Mouse (Mus musculus) embryo, embryonic 11.5 days (tissue): Measurements from ENCODE around the gene Tnfrsf11a.
"Not testable (repeated sequence)": the region's sequence is repeated elsewhere in the genome, so short reads cannot be mapped to it uniquely, and the experiment has no call there.

ENCODE experiments used
- DNase-seq: peaks from one replicate; pipeline ENCODE4 v3.0.0-alpha.2; 2012; ENCODE audit warnings: low read depth, low spot score

The Tnfrsf11a gene

DNA sequence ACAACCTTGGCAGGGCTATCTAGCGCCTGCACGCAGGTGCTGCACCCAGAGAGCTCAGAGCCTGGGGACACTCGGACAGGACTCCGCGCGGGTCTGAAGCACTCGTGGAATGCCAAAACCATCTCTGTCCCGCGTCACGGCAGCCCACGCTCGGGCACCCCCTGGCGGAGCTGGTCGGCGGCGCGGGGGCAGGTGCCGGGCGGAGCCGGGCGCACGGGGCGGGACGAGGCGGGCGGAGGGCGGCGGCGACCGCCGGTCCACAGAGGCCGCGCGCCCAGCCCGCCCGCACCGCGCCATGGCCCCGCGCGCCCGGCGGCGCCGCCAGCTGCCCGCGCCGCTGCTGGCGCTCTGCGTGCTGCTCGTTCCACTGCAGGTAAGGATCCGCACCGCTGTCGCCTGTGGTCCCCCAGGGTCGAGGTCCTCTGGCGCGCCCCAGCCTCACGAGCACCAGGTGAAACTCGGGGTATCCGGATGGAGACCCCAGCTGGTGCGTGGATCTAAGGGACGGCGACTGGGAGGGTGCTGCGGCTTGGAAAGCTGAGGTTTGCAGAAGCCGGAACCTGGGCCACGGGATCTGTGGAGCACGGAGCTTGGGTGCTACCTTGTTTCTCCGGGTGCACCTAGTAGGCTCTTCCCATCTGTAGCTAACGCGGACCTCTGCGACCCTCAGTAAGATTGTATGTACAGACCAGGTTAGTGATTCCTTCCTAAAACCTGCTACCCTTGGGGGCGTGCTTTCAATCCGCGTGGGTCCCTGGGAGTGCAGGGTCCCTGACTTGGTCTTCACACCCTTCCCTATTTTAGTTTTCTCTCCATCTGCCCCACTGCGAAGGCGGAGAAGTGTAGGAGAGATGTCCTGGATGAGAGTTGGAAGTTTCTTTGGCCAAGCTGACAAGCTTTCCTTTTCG is at the start of gene Tnfrsf11a:
Tnfrsf11a (plus strand) TSS at position 262 of the 908 bp plus-strand sequence.
- DNase-seq, result no peak

GRCm38 (mm10) chr1:105735318-105735717 is 45.2 kb upstream of the Tnfrsf11a start:
- no peak for DNase-seq

- DNase-seq, result no peak
Observed at GRCm38 (mm10) chr1:105738334-105738733, 42.2 kb upstream of the Tnfrsf11a start.

GRCm38 (mm10) chr1:105739493-105739892 is 41.0 kb upstream of the Tnfrsf11a start:
- DNase-seq, result no peak

DNA sequence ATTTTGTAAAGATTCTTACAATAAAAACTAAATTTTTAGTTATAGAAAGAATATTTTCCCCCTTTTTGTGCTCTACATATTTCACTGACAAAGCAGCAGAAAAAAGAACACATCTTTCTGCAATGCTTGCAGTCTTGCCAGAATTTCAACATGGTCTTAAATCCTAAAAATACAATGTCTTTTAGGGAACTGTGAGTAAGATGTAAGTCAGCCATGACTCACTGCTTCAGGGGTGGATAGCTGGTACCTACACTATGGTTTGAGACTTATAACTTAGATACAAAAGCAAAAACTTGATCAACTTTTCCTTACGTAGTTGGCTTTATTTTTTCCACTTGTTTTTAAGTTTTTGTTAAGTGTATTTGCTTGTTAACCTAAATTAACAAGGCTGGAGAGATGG is 38.0 kb upstream of the Tnfrsf11a start:
- no peak for DNase-seq

DNA sequence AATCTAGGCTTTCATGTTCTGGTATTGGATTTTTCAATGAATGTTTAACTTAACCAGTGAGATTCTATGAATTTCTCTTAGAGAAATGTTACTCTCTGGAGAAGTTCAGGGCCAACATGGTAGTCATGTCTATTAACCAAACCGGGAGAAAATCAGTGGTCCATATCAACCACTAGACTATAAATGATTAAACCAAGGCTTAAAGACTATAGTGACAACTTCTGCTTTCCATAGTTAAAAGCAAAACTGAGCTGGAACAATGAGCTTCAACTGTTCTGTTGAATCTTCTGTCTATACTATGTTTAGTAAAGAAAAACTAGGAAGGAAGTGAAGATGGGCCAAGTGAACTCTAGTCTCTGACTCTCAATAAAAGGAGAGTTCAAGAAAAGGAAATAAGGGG is 34.1 kb upstream of the Tnfrsf11a start:
- no peak for DNase-seq

GRCm38 (mm10) chr1:105746858-105747596 is 33.5 kb upstream of the Tnfrsf11a start:
- DNase-seq, result no peak

DNA sequence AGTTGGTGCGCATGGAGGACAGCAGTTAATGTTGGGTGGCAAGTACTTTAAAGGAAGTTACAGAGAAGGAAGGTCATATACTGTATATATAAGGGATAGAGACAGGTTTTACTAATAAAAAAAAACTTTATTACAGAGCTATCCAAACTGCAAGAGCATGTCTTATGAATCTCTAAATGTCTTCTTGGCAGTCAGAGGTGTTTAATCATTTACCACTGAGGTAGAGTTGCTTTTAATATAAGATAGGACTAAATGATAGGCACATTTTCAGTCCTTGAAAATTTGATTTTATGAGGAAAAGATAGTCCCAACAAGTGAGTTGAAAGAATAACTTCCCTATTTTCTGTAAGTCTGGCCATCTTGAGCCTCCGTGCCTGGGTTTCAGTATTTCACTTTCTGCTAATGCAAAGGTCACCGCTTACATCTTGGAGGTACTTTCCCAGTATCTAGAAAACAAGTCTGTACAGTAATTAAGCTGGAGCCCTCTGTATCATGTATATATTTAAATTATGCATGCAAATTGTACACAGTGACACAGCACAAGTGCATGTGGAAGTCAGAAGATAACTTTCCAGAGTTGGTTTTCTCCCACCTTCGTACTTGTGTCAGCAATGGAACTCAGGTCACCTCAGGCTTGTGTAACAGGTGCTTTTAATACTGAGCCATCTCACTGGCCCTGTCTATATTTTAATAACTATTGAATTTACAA is 32.3 kb upstream of the Tnfrsf11a start:
- no peak for DNase-seq

GRCm38 (mm10) chr1:105752196-105752595 is 28.3 kb upstream of the Tnfrsf11a start:
- DNase-seq, result no peak

DNA sequence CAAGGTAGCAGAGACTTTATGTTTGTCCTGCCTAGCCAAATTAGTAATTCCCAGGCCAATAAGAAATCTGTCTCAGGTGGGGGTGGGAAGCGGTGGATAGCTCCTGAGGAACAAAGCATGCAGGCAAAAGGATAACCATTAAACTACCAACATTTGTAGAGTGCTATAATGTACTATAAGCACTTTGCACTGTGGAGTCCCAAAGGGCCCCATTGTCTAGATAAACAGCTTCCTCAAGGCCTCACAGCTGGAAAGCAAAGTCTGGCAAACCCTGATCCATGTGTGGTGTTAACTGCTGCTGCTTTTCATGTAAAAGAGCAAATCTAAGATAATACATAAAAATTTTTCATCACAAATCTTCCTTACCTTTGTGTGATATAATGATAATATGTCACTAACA is 27.6 kb upstream of the Tnfrsf11a start:
- no peak for DNase-seq

- DNase-seq, result no peak
Observed at GRCm38 (mm10) chr1:105758798-105759197, 21.7 kb upstream of the Tnfrsf11a start.

GRCm38 (mm10) chr1:105759422-105760165 is 20.9 kb upstream of the Tnfrsf11a start:
- DNase-seq, result no peak

DNA sequence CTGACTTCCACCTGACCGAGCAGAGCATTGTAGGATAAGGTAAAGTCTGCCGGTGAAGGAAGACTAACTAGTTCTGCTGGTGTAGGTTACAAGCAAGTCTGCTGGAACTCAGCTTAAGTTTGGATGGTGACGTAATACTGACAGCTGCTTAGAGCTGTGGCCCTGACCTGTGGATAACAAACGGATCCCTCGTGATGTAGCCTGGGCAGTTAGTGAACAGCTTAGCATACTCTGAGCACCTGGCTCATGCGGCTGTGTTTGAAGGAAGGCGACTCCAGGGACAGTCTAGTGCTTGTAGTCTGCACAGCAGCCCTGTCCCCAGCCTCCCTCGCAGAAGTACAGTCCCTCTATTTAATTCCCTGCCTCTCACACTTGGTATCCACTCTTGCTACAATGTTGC is 14.9 kb upstream of the Tnfrsf11a start:
- no peak for DNase-seq

DNA sequence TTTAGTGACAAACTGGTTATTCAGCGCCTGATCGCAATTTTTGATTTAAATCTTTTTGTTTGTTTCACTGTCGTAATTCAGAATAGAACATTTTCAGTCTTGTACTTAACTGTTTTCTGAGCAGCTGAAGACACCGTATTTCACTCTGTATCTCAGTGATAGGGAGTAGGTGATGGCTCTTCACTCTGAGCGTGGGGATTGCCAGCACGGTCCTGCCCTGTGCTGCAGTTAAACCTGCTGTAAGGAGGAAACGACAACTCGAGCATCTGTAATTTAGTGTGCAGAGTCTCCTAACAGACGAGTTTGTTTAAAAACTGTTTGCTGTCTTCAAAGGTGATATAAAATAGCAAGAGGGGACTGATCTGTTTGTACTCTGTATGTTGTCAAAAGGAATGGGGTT is 14.4 kb upstream of the Tnfrsf11a start:
- not testable (repeated sequence) for DNase-seq

DNA sequence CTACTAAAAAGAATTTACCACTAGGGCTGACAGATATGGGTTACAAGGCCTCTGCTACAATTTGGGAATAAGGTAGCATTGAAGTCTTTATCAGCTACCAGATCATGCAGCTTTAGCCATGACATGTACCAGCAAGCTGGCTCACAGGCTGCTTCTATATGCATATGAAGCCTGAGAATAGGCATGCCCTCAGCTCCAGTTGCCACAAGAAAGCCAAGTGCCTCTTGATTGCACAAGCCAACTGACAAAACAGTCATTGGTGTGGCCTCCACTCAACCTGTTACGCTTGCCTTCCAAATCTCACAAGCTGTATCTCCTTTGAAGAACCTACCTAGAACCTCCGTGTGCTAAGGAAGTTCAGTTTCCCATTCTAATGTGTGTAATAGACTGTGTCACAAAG is 12.1 kb upstream of the Tnfrsf11a start:
- DNase-seq, result no peak

GRCm38 (mm10) chr1:105770685-105771084 is 9.8 kb upstream of the Tnfrsf11a start:
- DNase-seq, result no peak

DNA sequence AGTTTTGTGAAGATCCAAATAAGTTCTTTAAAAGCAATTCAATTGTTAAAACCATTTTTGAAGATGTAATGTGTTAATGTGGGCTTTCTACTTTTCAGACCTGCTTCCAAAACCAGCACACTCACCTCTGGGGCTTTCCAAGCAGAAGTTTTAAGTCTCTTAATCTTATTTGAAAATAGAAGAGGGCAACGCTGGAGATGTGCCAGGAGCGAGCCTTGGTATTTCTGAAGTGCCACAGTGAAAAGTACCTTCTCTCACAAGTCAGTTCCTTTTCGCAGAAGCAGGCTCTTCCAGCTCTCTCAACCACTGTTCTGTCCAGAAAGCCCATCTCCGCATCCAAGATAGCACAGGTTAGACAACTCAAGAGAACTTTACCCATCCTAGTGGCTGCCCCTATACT is 4.1 kb upstream of the Tnfrsf11a start:
- DNase-seq, result no peak

GRCm38 (mm10) chr1:105780079-105780456 is 450 bp upstream of the Tnfrsf11a start:
- no peak for DNase-seq

DNA sequence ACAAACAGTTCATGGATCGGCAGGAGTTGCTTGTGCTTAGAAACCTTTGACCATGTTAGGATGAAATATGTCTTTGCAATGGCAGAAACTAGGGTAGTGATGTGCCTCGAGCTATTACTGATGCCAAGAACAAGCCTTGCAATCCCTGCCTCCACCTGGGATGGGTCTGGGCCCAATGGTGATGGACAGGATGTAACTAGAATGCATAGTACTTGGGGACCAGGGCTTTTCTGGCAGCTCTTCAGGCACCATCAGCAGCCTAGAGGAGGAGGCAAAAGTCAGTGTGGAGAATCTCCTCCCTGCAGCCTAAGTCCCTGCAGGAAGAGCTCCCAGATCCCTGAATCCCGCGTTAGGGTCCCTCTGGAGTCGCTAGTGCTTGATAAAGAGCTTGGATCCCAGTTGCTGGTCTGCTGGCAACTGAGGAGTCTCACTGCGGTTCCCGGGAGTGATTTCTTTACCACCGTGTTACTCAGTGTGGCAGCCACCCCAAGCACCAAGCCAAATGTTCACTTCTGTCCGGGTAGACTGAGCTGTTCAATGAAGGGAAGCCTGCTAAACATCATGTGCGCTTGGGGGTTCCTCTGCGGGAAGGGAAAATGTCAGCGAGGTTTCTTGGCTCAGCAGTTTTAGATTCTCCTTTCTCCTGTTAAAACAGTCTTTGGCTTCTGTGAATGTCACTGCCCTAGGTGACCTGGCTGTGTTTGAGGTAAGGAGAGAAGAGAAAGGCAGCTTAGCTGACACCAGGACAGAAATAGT is 1.1 kb downstream of the Tnfrsf11a start:
- DNase-seq, result no peak

- no peak for DNase-seq
Observed at GRCm38 (mm10) chr1:105784257-105785016, 3.9 kb downstream of the Tnfrsf11a start.
